Mouse (Mus musculus): ENCODE results near the gene Dap. TPM values are rescaled to one million over a fixed set of nuclear protein-coding genes. Genes with fewer than 3 reads are reported as not detected.

The Dap gene
- polyA plus RNA-seq (2012; rRNA removed; ENCODE audit: low replicate concordance) = 105 and 131 TPM in 2 replicates

GRCm38 (mm10) chr15:31224135-31224761 lies at the start of gene Dap:
TSS of gene Dap (plus strand) at chr15:31224314.

Other genes with a start within 250 kb of the Dap start
- 0.22 and 0.27 TPM in 2 replicates for gene Ankrd33b, start 143.4 kb downstream of the Dap start, polyA plus RNA-seq (2012; rRNA removed; ENCODE audit: low replicate concordance)
- 0.27 and 0.87 TPM in 2 replicates for gene Ropn1l, start 229.4 kb downstream of the Dap start, polyA plus RNA-seq (2012; rRNA removed; ENCODE audit: low replicate concordance)